Mouse (Mus musculus): ENCODE data around the gene Slc29a4. TPM values are rescaled to one million over a fixed set of nuclear protein-coding genes. Genes with fewer than 3 reads are reported as not detected.

Gene Slc29a4
- polyA plus RNA-seq, 1 experiment from 2014 or later: 1.5 TPM

- Histone ChIP-seq H3K27ac (replicated peaks) (no peak overlapping the region), H3K9ac (ENCODE audit: low read length) (no peak overlapping the region), H3K9me3 (ENCODE audit: control insufficient read depth, low read length) (no peaks in the 10 kb centered on the region), H3K4me2 (replicated peaks; ENCODE audit: low read depth) (no peak overlapping the region), H3K36me3 (ENCODE audit: control insufficient read depth, insufficient read depth, low read length) (peaks cover 43% of the 10 kb centered on the region), H3K4me3 (ENCODE audit: low read depth, low read length) (no peak overlapping the region), H3K4me1 (replicated peaks; ENCODE audit: control insufficient read depth, insufficient read depth) (no peaks in the 10 kb centered on the region), H3K27me3 (ENCODE audit: control insufficient read depth, insufficient read depth, low read length) (no peaks in the 10 kb centered on the region)
- TF ChIP-seq EP300 (optimal IDR thresholded peaks at IDR 0.05) (no peak), CTCF (IDR thresholded peaks at IDR 0.05; ENCODE audit: low read depth) (no peak)
- 78% methylated on average over 8 of the region's 8 CpGs for WGBS
- ATAC-seq (ENCODE audit: low FRiP score, low TSS enrichment) (no peak), DNase-seq (ENCODE audit: low spot score) (no peak)
Observed at GRCm38 (mm10) chr5:142759786-142760185, 67.5 kb downstream of the Slc29a4 start.

- Histone ChIP-seq H3K4me1 (replicated peaks; ENCODE audit: control insufficient read depth, insufficient read depth) (no peaks in the 10 kb centered on the region), H3K36me3 (ENCODE audit: control insufficient read depth, insufficient read depth, low read length) (peaks cover 49% of the 10 kb centered on the region), H3K27me3 (ENCODE audit: control insufficient read depth, insufficient read depth, low read length) (no peaks in the 10 kb centered on the region), H3K4me2 (replicated peaks; ENCODE audit: low read depth) (no peak overlapping the region), H3K9me3 (ENCODE audit: control insufficient read depth, low read length) (no peaks in the 10 kb centered on the region), H3K9ac (ENCODE audit: low read length) (no peak overlapping the region), H3K27ac (replicated peaks) (no peak overlapping the region), H3K4me3 (ENCODE audit: low read depth, low read length) (no peak overlapping the region)
- 67% methylated on average over 16 of the region's 16 CpGs for WGBS
- DNase-seq (ENCODE audit: low spot score) (no peak), ATAC-seq (ENCODE audit: low FRiP score, low TSS enrichment) (no peak)
- TF ChIP-seq CTCF (IDR thresholded peaks at IDR 0.05; ENCODE audit: low read depth) (no peak), EP300 (optimal IDR thresholded peaks at IDR 0.05) (no peak)
Observed at GRCm38 (mm10) chr5:142761326-142761983, 69.1 kb downstream of the Slc29a4 start.

DNA sequence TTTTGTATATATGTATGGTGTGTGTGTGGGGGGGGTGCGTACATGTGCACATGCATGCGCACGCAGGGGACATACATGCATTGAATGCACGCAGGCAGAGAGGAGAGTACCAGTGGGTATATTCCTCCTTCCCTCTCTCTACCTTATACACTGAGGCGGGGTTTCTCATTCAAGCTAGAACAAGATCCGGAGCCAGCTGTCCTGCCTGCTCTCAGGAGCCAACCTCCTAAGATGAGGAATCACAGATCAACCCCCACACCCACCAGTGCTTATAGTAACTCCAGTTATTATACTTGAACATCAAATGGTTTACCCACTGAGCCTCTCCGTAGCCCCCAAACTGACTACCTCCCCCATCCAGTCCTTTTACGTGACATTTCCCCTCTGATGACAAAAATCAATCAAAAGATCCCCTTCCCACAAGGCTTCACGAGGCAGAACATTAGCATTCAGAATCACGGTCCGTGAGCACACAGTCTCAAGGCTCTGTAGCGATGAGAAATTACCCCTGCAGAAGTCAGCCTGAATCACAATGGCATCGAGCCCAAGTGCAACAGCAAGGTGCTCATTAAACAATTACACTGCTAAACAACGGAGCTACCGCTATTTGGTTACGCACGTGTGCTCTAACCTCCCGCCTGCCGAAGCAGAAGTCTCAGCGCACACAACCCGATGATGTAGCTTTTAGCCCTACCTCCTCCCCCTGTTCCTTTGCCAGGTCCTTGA lies 69.9 kb downstream of the Slc29a4 start:
- no peaks in the 10 kb centered on the region for H3K27me3 ChIP-seq (ENCODE audit: control insufficient read depth, insufficient read depth, low read length)
- H3K4me2 ChIP-seq (replicated peaks; ENCODE audit: low read depth): no peak overlapping the region
- DNase-seq (ENCODE audit: low spot score) (no peak), ATAC-seq (ENCODE audit: low FRiP score, low TSS enrichment) (no peak)
- H3K4me1 ChIP-seq (replicated peaks; ENCODE audit: control insufficient read depth, insufficient read depth): no peaks in the 10 kb centered on the region
- no peaks in the 10 kb centered on the region for H3K9me3 ChIP-seq (ENCODE audit: control insufficient read depth, low read length)
- TF ChIP-seq EP300 (optimal IDR thresholded peaks at IDR 0.05): no peak
- TF ChIP-seq CTCF (IDR thresholded peaks at IDR 0.05; ENCODE audit: low read depth): no peak
- H3K9ac ChIP-seq (ENCODE audit: low read length): no peak overlapping the region
- peaks cover 51% of the 10 kb centered on the region for H3K36me3 ChIP-seq (ENCODE audit: control insufficient read depth, insufficient read depth, low read length)
- no peak overlapping the region for H3K27ac ChIP-seq (replicated peaks)
- no peak overlapping the region for H3K4me3 ChIP-seq (ENCODE audit: low read depth, low read length)
- WGBS: 74% methylated on average over 21 of the region's 21 CpGs

- DNase-seq (ENCODE audit: low spot score) (no peak), ATAC-seq (ENCODE audit: low FRiP score, low TSS enrichment) (no peak)
- Histone ChIP-seq H3K36me3 (ENCODE audit: control insufficient read depth, insufficient read depth, low read length) (peaks cover 54% of the 10 kb centered on the region), H3K4me3 (ENCODE audit: low read depth, low read length) (no peak overlapping the region), H3K9ac (ENCODE audit: low read length) (no peak overlapping the region), H3K27ac (replicated peaks) (no peak overlapping the region), H3K9me3 (ENCODE audit: control insufficient read depth, low read length) (no peaks in the 10 kb centered on the region), H3K4me2 (replicated peaks; ENCODE audit: low read depth) (no peak overlapping the region), H3K27me3 (ENCODE audit: control insufficient read depth, insufficient read depth, low read length) (no peaks in the 10 kb centered on the region), H3K4me1 (replicated peaks; ENCODE audit: control insufficient read depth, insufficient read depth) (no peaks in the 10 kb centered on the region)
- 63% methylated on average over 11 of the region's 11 CpGs for WGBS
- TF ChIP-seq EP300 (optimal IDR thresholded peaks at IDR 0.05): no peak
- no peak for TF ChIP-seq CTCF (IDR thresholded peaks at IDR 0.05; ENCODE audit: low read depth)
Observed at GRCm38 (mm10) chr5:142764306-142764705, 72.0 kb downstream of the Slc29a4 start.

DNA sequence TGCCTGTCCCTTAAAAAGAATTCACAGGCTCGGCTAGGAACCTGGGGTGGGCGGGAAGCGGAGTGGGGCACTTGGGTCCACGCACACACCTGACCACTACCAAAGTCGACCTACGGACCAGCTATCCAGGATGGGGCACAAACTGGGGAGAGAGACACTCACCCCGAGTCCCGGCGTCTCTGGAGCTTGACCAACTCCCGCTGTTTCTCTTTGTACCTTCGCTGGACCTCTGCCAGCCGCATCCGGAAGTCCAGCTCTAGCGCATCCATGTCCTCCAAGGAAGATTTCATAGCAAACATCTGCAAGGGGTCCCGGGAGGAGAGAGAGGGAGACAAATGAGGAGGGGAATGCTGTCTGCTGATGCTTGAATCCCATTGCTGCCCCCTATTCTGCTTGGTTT lies 72.6 kb downstream of the Slc29a4 start:
- H3K4me2 ChIP-seq (replicated peaks; ENCODE audit: low read depth): no peak overlapping the region
- H3K27me3 ChIP-seq (ENCODE audit: control insufficient read depth, insufficient read depth, low read length): no peaks in the 10 kb centered on the region
- ATAC-seq (ENCODE audit: low FRiP score, low TSS enrichment) (no peak), DNase-seq (ENCODE audit: low spot score) (no peak)
- H3K4me3 ChIP-seq (ENCODE audit: low read depth, low read length): no peak overlapping the region
- H3K9ac ChIP-seq (ENCODE audit: low read length): no peak overlapping the region
- TF ChIP-seq CTCF (IDR thresholded peaks at IDR 0.05; ENCODE audit: low read depth): no peak
- H3K27ac ChIP-seq (replicated peaks): no peak overlapping the region
- WGBS: 79% methylated on average over 15 of the region's 15 CpGs
- H3K4me1 ChIP-seq (replicated peaks; ENCODE audit: control insufficient read depth, insufficient read depth): 0 out of 2 replicates have a peak, but pooled peaks cover 2% of the 10 kb centered on the region
- peaks cover 48% of the 10 kb centered on the region for H3K36me3 ChIP-seq (ENCODE audit: control insufficient read depth, insufficient read depth, low read length)
- H3K9me3 ChIP-seq (ENCODE audit: control insufficient read depth, low read length): no peaks in the 10 kb centered on the region

- no peaks in the 10 kb centered on the region for H3K9me3 ChIP-seq (ENCODE audit: control insufficient read depth, low read length)
- H3K36me3 ChIP-seq (ENCODE audit: control insufficient read depth, insufficient read depth, low read length): peaks cover 43% of the 10 kb centered on the region
- no peak overlapping the region for H3K4me2 ChIP-seq (replicated peaks; ENCODE audit: low read depth)
- H3K27me3 ChIP-seq (ENCODE audit: control insufficient read depth, insufficient read depth, low read length): no peaks in the 10 kb centered on the region
- TF ChIP-seq EP300 (optimal IDR thresholded peaks at IDR 0.05) (no peak), CTCF (IDR thresholded peaks at IDR 0.05; ENCODE audit: low read depth) (no peak)
- no peak overlapping the region for H3K27ac ChIP-seq (replicated peaks)
- no peak overlapping the region for H3K4me3 ChIP-seq (ENCODE audit: low read depth, low read length)
- 0 out of 2 replicates have a peak, but pooled peaks cover 2% of the 10 kb centered on the region for H3K4me1 ChIP-seq (replicated peaks; ENCODE audit: control insufficient read depth, insufficient read depth)
- 76% methylated on average over 3 of the region's 3 CpGs for WGBS
- no peak overlapping the region for H3K9ac ChIP-seq (ENCODE audit: low read length)
- no peak for ATAC-seq (ENCODE audit: low FRiP score, low TSS enrichment)
- DNase-seq (ENCODE audit: low spot score): no peak
Observed at GRCm38 (mm10) chr5:142766708-142767107, 74.4 kb downstream of the Slc29a4 start.
